Mouse (Mus musculus) neutrophil, adult 83 days (primary cell): ENCODE data around the gene Tmem178. TPM values are rescaled to one million over a fixed set of nuclear protein-coding genes. Genes with fewer than 3 reads are reported as not detected.

Experiments used
- total RNA-seq, 2 experiments: library from RNA; stranded (reverse); gene quantifications; one replicate each; pipeline ENCODE4 v1.2.4; 2023

The Tmem178 gene
- total RNA-seq, result under 1 TPM in 1 of 2 experiments, not detected in 1; 0.46 TPM

DNA sequence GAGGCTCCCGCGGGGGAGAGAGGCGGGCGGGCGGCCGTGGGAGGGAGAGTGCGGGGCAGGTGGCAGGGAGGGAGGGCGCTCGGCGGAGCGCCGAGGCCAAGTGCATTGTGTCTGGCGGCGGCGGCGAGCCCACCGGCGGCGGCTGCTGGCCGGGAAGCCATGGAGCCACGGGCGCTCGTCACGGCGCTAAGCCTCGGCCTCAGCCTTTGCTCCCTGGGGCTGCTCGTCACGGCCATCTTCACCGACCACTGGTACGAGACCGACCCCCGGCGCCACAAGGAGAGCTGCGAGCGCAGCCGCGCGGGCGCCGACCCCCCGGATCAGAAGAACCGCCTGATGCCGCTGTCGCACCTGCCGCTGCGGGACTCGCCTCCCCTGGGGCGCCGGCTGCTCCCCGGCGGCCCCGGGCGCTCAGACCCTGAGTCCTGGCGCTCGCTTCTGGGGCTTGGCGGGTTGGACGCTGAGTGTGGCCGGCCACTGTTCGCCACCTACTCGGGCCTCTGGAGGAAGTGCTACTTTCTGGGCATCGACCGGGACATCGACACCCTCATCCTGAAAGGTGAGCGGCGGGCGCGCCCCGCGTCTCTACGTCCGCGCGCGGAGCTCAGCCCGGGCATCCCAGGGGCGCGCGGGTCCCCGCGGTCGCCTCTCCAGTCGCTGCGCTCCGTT lies at the start of gene Tmem178:
Tmem178 (plus strand) TSS at position 103 of the 669 bp plus-strand sequence.

Other genes with a start within 250 kb of the Tmem178 start
- 1 to 10 TPM; 4.5 to 7.2 TPM for gene Map4k3, start 216.1 kb upstream of the Tmem178 start, total RNA-seq
- 1 to 10 TPM; 4.0 to 4.5 TPM for gene Thumpd2, start 120.5 kb downstream of the Tmem178 start, total RNA-seq